Mouse (Mus musculus) forebrain, postnatal 0 days (tissue): Measurements from ENCODE around the gene Pkp2. TPM values are rescaled to one million over a fixed set of nuclear protein-coding genes. Genes with fewer than 3 reads are reported as not detected.

Experiments used
- ATAC-seq: fragments of 200-750 bp; cut with Nextera tagmentation; 2 replicates; pipeline ENCODE4 v1.8.0; 2017; ENCODE audit warnings: mild to moderate bottlenecking, moderate library complexity
- DNase-seq: peaks from one replicate; pipeline ENCODE4 v3.0.0-alpha.2; 2015
- H3K27ac ChIP-seq: fragments of 300-500 bp; sonication (generic); 2 replicates; pipeline ENCODE4 v1.5.1; 2014; ENCODE audit warnings: low read depth, mild to moderate bottlenecking, antibody characterized with exemption, low read length, moderate library complexity, mixed read lengths
- H3K27me3 ChIP-seq: fragments of 300-500 bp; sonication (generic); 2 replicates; pipeline ENCODE4 v1.6.1; 2014; ENCODE audit warnings: mild to moderate bottlenecking, low read length, mixed read lengths; ENCODE audit not compliant: insufficient read depth
- H3K36me3 ChIP-seq: fragments of 300-500 bp; sonication (generic); 2 replicates; pipeline ENCODE4 v1.6.1; 2014; ENCODE audit warnings: mild to moderate bottlenecking, moderate library complexity; ENCODE audit not compliant: insufficient read depth
- H3K4me1 ChIP-seq: fragments of 300-500 bp; sonication (generic); 2 replicates; pipeline ENCODE4 v1.6.1; 2014; ENCODE audit warnings: antibody characterized with exemption; ENCODE audit not compliant: insufficient read depth
- H3K4me2 ChIP-seq: fragments of 300-500 bp; sonication (generic); 2 replicates; pipeline ENCODE4 v1.6.1; 2014; ENCODE audit warnings: low read depth, mild to moderate bottlenecking, moderate library complexity
- H3K4me3 ChIP-seq: fragments of 300-500 bp; sonication (generic); 2 replicates; pipeline ENCODE4 v1.5.1; 2014; ENCODE audit warnings: low read depth, low read length, mixed read lengths
- H3K9ac ChIP-seq: fragments of 300-500 bp; sonication (generic); 2 replicates; pipeline ENCODE4 v1.6.1; 2014; ENCODE audit warnings: mild to moderate bottlenecking
- H3K9me3 ChIP-seq: fragments of 300-500 bp; sonication (generic); 2 replicates; pipeline ENCODE4 v1.6.1; 2016; ENCODE audit warnings: low read length
- CTCF ChIP-seq: sonication (generic); IDR thresholded peaks from 2 replicates; pipeline ENCODE4 v1.5.1; 2016; ENCODE audit warnings: antibody characterized with exemption, control low read depth, low read depth
- WGBS: fragments of 180-500 bp; shearing (Covaris S2); extraction: QIAGEN DNeasy Blood & Tissue Kit; methylation state at CpG from one replicate; pipeline ENCODE4 v1.1.7; 2014; 5-methylcytosine and 5-hydroxymethylcytosine counted together
- polyA plus RNA-seq: library from polyadenylated mRNA; unstranded; fragments of >200 nt; fragmentation: Nextera tagmentation; extraction: Ambion mirVana; gene quantifications from 2 replicates; pipeline ENCODE4 v1.2.1, GENCODE M21; 2015
- total RNA-seq: library from RNA; depleted of rRNA; stranded (reverse); fragments of >200 nt; gene quantifications from 2 replicates; pipeline ENCODE4 v1.2.3, GENCODE M21; 2014; rRNA removed

Pkp2 gene
- total and polyA plus RNA-seq, 2 experiments from 2014 or later: 0.84 to 1.7 TPM

DNA sequence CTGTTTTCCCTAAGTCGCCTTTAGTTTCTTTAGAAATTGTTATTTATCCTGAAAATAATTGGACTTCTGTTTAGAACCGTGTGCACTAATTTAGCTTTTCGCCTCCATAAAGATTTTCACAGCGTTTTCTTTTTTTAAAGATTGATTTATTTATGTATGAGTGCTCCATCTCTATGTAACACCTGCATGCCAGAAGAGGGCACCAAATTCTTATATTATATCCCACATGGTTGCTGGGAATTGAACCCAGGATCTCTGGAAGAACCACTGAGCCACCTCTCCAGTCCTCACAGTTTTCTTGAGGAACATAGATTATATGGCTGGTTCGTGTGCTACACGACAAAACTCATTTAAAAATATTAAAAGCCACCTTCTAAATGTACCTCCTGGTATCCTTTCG lies 90.8 kb downstream of the Pkp2 start:
- Histone ChIP-seq H3K9me3 (no peaks in the 10 kb centered on the region), H3K27me3 (no peaks in the 10 kb centered on the region), H3K27ac (0 out of 2 replicates have a peak overlapping the region, but pooled peaks have one; percentile 93), H3K9ac (peak overlapping the region; percentile 72), H3K4me2 (peak overlapping the region; percentile 89), H3K36me3 (peaks cover 6% of the 10 kb centered on the region; the same call in 1 of the 2 replicates), H3K4me3 (peak overlapping the region; percentile 84), H3K4me1 (peaks cover 9% of the 10 kb centered on the region; the same call in 1 of the 2 replicates)
- DNase-seq (peak; percentile 11), ATAC-seq (no peak)
- 20% methylated on average over 7 of the region's 7 CpGs for WGBS
- peak; percentile 44; the same call in 1 of the 2 replicates for TF ChIP-seq CTCF

DNA sequence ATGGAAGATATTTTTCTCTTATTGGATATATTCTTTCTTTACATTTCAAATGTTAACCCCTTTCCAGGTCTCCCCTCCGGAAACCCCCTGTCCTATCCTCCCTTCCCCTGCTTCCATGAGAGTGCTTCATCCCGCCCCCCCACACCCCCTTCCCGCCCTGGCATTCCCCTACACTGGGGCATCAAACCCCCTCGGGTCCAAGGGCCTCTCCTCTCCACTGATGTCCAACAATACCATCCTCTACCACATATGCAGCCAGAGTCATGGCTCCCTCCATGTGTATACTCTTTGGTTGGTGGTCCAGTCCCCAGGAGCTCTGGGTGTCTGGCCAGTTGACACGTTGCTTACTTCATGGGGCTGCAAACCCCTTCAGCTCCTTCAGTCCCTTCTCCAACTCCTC lies 98.2 kb downstream of the Pkp2 start:
- no peak for DNase-seq
- H3K27ac ChIP-seq: no peak overlapping the region
- 83% methylated on average over 5 of the region's 5 CpGs for WGBS
- ATAC-seq: no peak
- H3K27me3 ChIP-seq: no peaks in the 10 kb centered on the region
- H3K4me3 ChIP-seq: no peak overlapping the region
- TF ChIP-seq CTCF: no peak
- no peak overlapping the region for H3K9ac ChIP-seq
- H3K36me3 ChIP-seq: peaks cover 44% of the 10 kb centered on the region
- no peak overlapping the region for H3K4me2 ChIP-seq
- H3K9me3 ChIP-seq: no peaks in the 10 kb centered on the region
- H3K4me1 ChIP-seq: no peaks in the 10 kb centered on the region

Other genes with a start within 250 kb of the Pkp2 start
- gene Yars2, start 89.6 kb downstream of the Pkp2 start, total RNA-seq: 33.1 and 34.5 TPM in 2 replicates
- gene Yars2, start 89.6 kb downstream of the Pkp2 start, polyA plus RNA-seq: 26.3 and 28.1 TPM in 2 replicates
- 112 and 121 TPM in 2 replicates for gene Dnm1l, start 145.6 kb downstream of the Pkp2 start, total RNA-seq
- 83.3 and 105 TPM in 2 replicates for gene Dnm1l, start 145.6 kb downstream of the Pkp2 start, polyA plus RNA-seq